Mouse (Mus musculus) embryo, embryonic 10 days (tissue): ENCODE measurements at regions not wholly inside any gene's neighbourhood (a gene's known extent, or its start where the extent isn't known, plus 50 kb on each side); places are given as distances from the start of the nearest gene placed in this dataset.

Experiments
- DNase-seq: peaks from one replicate; pipeline ENCODE4 v3.0.0-alpha.2; 2015; ENCODE audit warnings: low spot score

DNA sequence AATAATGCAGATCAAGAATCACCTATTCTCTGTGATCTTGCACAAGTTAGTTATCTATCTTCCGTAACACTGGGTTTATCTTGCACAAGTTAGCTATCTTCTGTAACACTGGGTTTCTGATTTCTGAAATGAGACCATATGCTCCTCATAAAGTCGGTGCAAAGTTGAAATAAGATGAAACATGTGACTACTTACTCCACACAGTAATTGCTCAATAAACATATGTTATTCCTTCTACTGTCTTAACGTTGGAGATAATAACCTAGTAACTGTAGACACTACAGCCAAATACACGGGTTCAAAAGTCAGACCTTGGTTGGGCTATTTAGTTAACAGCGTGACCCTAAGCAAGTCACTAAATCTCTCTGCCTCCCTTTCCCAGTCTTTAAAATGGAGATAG lies 65.8 kb upstream of the Atp11b start:
- DNase-seq, result no peak

DNA sequence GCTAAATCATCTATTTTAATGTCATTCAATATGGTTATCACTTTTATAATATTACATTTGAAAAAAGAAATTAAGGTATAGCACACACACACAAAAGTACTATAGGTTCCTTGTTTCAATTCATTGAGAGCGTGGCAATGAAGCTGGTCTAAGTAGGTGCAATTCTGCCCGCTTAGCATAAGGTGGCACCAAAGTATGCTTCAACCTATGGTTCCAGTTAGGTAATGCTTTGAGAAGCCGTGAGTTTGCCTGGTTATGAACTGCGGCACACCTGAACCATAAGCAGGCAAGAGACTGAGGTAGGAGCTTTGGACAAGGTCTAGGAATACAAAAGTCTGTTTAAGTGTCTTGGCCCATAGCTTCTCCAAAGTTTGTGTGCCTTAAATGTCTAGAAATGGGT lies 65.1 kb upstream of the Atp11b start:
- peak; percentile 66 for DNase-seq

DNA sequence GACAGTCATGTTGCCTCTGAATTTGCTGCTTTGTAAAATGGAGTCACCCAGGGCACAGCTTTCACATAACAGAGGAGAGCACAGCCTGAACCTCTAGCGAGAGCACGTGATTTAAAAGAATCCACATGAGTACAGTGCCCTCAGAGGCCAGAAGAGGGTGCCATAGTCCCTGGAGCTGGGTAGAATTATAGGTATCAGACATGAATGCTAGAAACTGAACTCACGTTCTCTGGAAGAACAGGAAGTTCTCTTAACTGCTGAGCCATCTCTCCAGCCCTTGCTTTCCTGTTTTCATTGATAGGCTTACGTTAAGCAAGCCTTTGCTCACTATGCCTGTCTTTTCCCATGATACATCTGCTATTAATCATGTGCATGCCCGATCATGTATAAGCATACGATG lies 60.9 kb upstream of the Atp11b start:
- DNase-seq, result peak; percentile 75

- no peak for DNase-seq
Observed at GRCm38 (mm10) chr3:35693551-35693950, 60.4 kb upstream of the Atp11b start.

DNA sequence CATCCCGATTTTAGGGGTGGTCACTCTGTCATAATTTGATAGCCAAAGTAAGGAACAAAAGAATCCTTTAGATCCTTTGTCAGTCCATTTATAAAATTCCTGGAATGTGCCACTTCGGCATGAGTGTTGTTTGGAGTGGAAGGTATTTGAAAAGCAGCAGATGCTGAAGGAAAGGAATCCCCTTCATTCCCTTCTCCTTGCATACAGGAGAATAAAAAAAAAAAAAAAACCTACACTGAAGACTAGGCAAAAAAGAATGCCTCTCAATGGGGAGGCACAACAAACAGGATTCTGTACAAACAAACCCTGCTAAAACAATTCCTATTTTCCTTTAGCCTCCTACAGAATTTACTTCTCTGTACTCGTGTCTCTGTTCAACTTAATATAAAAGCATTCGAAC lies 59.7 kb upstream of the Atp11b start:
- no peak for DNase-seq

- DNase-seq, result no peak
Observed at GRCm38 (mm10) chr3:35695859-35696258, 58.0 kb upstream of the Atp11b start.

- no peak for DNase-seq
Observed at GRCm38 (mm10) chr3:35699266-35699665, 54.6 kb upstream of the Atp11b start.

DNA sequence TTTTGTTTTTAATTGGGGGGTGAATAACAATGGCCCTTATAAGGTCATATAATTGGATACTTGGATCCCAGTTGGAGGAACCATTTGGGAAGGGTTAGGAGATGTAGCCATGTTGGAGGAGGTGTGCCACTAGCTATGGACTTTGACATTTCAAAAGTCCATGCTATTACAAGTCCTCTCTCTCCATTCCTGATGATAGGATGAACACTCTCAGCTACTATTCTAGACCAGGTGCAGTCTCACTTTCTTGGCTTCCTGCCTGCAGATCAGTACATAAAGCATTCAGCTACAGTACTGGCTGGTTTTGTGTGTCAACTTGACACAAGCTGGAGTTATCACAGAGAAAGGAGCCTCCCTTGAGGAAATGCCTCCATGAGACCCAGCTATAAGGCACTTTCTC lies 53.9 kb upstream of the Atp11b start:
- no peak for DNase-seq

GRCm38 (mm10) chr3:35703528-35704327 lies 50.2 kb upstream of the Atp11b start:
- DNase-seq, result no peak
